Mouse (Mus musculus) liver, adult 2 months (tissue): ENCODE measurements around the gene Uqcr10.

Source experiments
- CTCF ChIP-seq: fragments of 200-500 bp; IDR thresholded peaks from 2 replicates; pipeline ENCODE4 v1.5.1; 2011; ENCODE audit warnings: low read depth, low read length, control low read depth
- POLR2A ChIP-seq: fragments of 200-500 bp; IDR thresholded peaks from 2 replicates; pipeline ENCODE4 v1.6.1; 2011; ENCODE audit warnings: low read length, control low read depth; ENCODE audit not compliant: insufficient read depth; ENCODE audit errors: extremely low read depth

DNA sequence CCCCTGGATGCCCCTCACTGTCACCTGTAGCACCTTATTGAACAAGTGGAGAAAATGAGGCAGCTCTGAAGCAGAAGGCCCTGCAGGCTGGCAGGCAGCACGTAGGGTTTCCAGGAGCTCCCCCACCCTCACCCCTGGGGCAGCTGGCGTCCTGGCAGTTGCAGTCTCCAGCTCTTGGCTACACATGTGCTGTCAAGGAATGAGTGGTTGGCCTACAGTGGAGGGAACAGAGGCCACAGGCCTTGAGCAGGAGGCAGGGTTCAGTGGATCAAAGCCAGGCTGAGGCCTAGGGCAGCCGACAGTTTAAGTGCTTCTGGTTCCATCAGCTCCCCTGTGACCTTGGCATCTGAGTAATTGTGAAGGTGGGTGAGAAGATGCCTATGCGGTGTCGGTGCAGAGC lies 26.8 kb upstream of the Uqcr10 start:
- TF ChIP-seq POLR2A (no peak), CTCF (no peak)
